Mouse (Mus musculus): ENCODE data around the gene Mfsd4a. TPM values are rescaled to one million over a fixed set of nuclear protein-coding genes. Genes with fewer than 3 reads are reported as not detected.

Mfsd4a gene
- polyA plus RNA-seq (2012; ENCODE audit: insufficient read depth, insufficient read length, missing spikeins) = not detected in 2 replicates

GRCm38 (mm10) chr1:132067261-132068255 lies at the start of gene Mfsd4a:
Mfsd4a (minus strand) TSS chr1:132068062.
- Histone ChIP-seq H3K4me3 (ENCODE audit: insufficient read depth, low read length) (peak within 1 kb of the TSS; percentile 63), H3K27ac (ENCODE audit: insufficient read depth, low read depth, low read length) (no peak within 1 kb of the TSS), H3K4me1 (ENCODE audit: control insufficient read depth, insufficient read depth, low read length) (peaks cover 3% of the 10 kb centered on the region; the same call in 1 of the 2 replicates)
- TF ChIP-seq POLR2A (IDR thresholded peaks at IDR 0.05; ENCODE audit: borderline replicate concordance, low read depth, low read length) (no peak), CTCF (IDR thresholded peaks at IDR 0.05; ENCODE audit: low read depth, low read length) (no peak)

- H3K4me1 ChIP-seq (ENCODE audit: control insufficient read depth, insufficient read depth, low read length) = no peaks in the 10 kb centered on the region
- TF ChIP-seq CTCF (IDR thresholded peaks at IDR 0.05; ENCODE audit: low read depth, low read length) (peak; percentile 92), POLR2A (IDR thresholded peaks at IDR 0.05; ENCODE audit: borderline replicate concordance, low read depth, low read length) (no peak)
- no peak overlapping the region for H3K27ac ChIP-seq (ENCODE audit: insufficient read depth, low read depth, low read length)
- no peak overlapping the region for H3K4me3 ChIP-seq (ENCODE audit: insufficient read depth, low read length)
Measured at GRCm38 (mm10) chr1:132116606-132117005, 48.7 kb upstream of the Mfsd4a start.

GRCm38 (mm10) chr1:132113098-132113497 lies 45.2 kb upstream of the Mfsd4a start:
- TF ChIP-seq CTCF (IDR thresholded peaks at IDR 0.05; ENCODE audit: low read depth, low read length) (no peak), POLR2A (IDR thresholded peaks at IDR 0.05; ENCODE audit: borderline replicate concordance, low read depth, low read length) (no peak)
- no peak overlapping the region for H3K27ac ChIP-seq (ENCODE audit: insufficient read depth, low read depth, low read length)
- no peak overlapping the region for H3K4me3 ChIP-seq (ENCODE audit: insufficient read depth, low read length)
- no peaks in the 10 kb centered on the region for H3K4me1 ChIP-seq (ENCODE audit: control insufficient read depth, insufficient read depth, low read length)

GRCm38 (mm10) chr1:132112426-132112825 lies 44.6 kb upstream of the Mfsd4a start:
- no peak overlapping the region for H3K27ac ChIP-seq (ENCODE audit: insufficient read depth, low read depth, low read length)
- no peaks in the 10 kb centered on the region for H3K4me1 ChIP-seq (ENCODE audit: control insufficient read depth, insufficient read depth, low read length)
- TF ChIP-seq CTCF (IDR thresholded peaks at IDR 0.05; ENCODE audit: low read depth, low read length) = no peak
- TF ChIP-seq POLR2A (IDR thresholded peaks at IDR 0.05; ENCODE audit: borderline replicate concordance, low read depth, low read length) = no peak
- no peak overlapping the region for H3K4me3 ChIP-seq (ENCODE audit: insufficient read depth, low read length)

- H3K4me3 ChIP-seq (ENCODE audit: insufficient read depth, low read length) = no peak overlapping the region
- H3K27ac ChIP-seq (ENCODE audit: insufficient read depth, low read depth, low read length) = no peak overlapping the region
- TF ChIP-seq CTCF (IDR thresholded peaks at IDR 0.05; ENCODE audit: low read depth, low read length) (no peak), POLR2A (IDR thresholded peaks at IDR 0.05; ENCODE audit: borderline replicate concordance, low read depth, low read length) (no peak)
- H3K4me1 ChIP-seq (ENCODE audit: control insufficient read depth, insufficient read depth, low read length) = no peaks in the 10 kb centered on the region
Measured at GRCm38 (mm10) chr1:132111411-132111810, 43.5 kb upstream of the Mfsd4a start.

GRCm38 (mm10) chr1:132109368-132109767 lies 41.5 kb upstream of the Mfsd4a start:
- Histone ChIP-seq H3K4me1 (ENCODE audit: control insufficient read depth, insufficient read depth, low read length) (no peaks in the 10 kb centered on the region), H3K4me3 (ENCODE audit: insufficient read depth, low read length) (no peak overlapping the region), H3K27ac (ENCODE audit: insufficient read depth, low read depth, low read length) (no peak overlapping the region)
- TF ChIP-seq POLR2A (IDR thresholded peaks at IDR 0.05; ENCODE audit: borderline replicate concordance, low read depth, low read length) = no peak
- no peak for TF ChIP-seq CTCF (IDR thresholded peaks at IDR 0.05; ENCODE audit: low read depth, low read length)

- Histone ChIP-seq H3K4me3 (ENCODE audit: insufficient read depth, low read length) (no peak overlapping the region), H3K27ac (ENCODE audit: insufficient read depth, low read depth, low read length) (no peak overlapping the region), H3K4me1 (ENCODE audit: control insufficient read depth, insufficient read depth, low read length) (no peaks in the 10 kb centered on the region)
- TF ChIP-seq CTCF (IDR thresholded peaks at IDR 0.05; ENCODE audit: low read depth, low read length) (no peak), POLR2A (IDR thresholded peaks at IDR 0.05; ENCODE audit: borderline replicate concordance, low read depth, low read length) (no peak)
Measured at GRCm38 (mm10) chr1:132104353-132104752, 36.5 kb upstream of the Mfsd4a start.

GRCm38 (mm10) chr1:132101953-132102697 lies 34.3 kb upstream of the Mfsd4a start:
- peaks cover 15% of the 10 kb centered on the region for H3K4me1 ChIP-seq (ENCODE audit: control insufficient read depth, insufficient read depth, low read length)

GRCm38 (mm10) chr1:132099775-132100174 lies 31.9 kb upstream of the Mfsd4a start:
- Histone ChIP-seq H3K4me3 (ENCODE audit: insufficient read depth, low read length) (no peak overlapping the region), H3K4me1 (ENCODE audit: control insufficient read depth, insufficient read depth, low read length) (peaks cover 15% of the 10 kb centered on the region), H3K27ac (ENCODE audit: insufficient read depth, low read depth, low read length) (no peak overlapping the region)
- no peak for TF ChIP-seq CTCF (IDR thresholded peaks at IDR 0.05; ENCODE audit: low read depth, low read length)
- no peak for TF ChIP-seq POLR2A (IDR thresholded peaks at IDR 0.05; ENCODE audit: borderline replicate concordance, low read depth, low read length)

More at GRCm38 (mm10) chr1:132101953-132102697, 34.3 kb upstream of the Mfsd4a start:
- Histone ChIP-seq H3K27ac (ENCODE audit: insufficient read depth, low read depth, low read length) (no peak overlapping the region), H3K4me3 (ENCODE audit: insufficient read depth, low read length) (no peak overlapping the region)
- TF ChIP-seq POLR2A (IDR thresholded peaks at IDR 0.05; ENCODE audit: borderline replicate concordance, low read depth, low read length) (no peak), CTCF (IDR thresholded peaks at IDR 0.05; ENCODE audit: low read depth, low read length) (no peak)
